Mouse (Mus musculus) E14TG2a.4 (cell line): ENCODE data around the gene Pgam5.

Experiments used
- CTCF ChIP-seq: conservative IDR thresholded peaks from 2 replicates; pipeline ENCODE4 v1.5.1; 2014; ENCODE audit warnings: low read length
- POU5F1 ChIP-seq: IDR thresholded peaks from 2 replicates; pipeline ENCODE4 v1.6.1; 2014; ENCODE audit warnings: low read length, borderline replicate concordance

GRCm38 (mm10) chr5:110291649-110292048, 21.9 kb upstream of the Pgam5 start:
- no peak for TF ChIP-seq CTCF
- TF ChIP-seq POU5F1, result no peak
